Mouse (Mus musculus): ENCODE measurements around the gene Cdh23. TPM values are rescaled to one million over a fixed set of nuclear protein-coding genes. Genes with fewer than 3 reads are reported as not detected.

Cdh23 gene
- polyA plus RNA-seq, 2 experiments, result 0.73 to 2.7 TPM

DNA sequence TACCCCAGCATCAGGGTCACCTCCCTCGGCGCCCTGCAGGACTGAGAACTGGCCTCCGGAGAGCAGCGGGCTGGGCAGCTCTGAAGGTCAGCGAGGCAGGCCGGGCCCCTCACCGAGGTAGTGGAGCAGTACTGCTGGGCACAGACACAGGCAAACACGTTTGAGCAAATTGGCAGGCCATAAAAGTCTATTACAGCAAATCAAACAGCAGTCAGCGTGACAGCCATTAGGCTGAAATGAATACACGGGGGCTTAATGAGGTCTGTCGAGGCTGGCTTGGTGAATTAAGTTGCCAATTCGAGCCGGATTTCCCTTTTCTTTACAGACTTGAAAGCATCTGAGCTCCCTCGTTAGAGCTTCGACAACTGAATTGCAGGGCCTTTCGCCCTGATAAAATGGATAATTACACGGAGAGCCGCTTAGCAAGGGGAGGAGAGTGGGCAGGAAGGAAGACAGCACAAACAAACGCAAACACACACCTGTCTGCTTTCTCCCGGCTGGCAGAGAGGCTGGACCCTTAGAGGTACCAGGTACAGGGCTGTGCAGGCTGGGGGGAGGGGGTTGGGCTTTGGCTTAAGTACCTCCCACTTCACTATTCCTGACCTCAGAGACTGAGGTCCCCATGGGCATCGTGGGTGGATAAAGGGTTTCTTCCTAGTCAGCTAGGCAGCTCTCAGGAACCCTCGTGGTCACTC is 103.3 kb downstream of the Cdh23 start:
- ATAC-seq (ENCODE audit: low FRiP score, low read depth) (no peak), DNase-seq (ENCODE audit: low spot score) (no peak)
- Histone ChIP-seq H3K4me1 (ENCODE audit: control insufficient read depth, insufficient read depth, low read length) (peaks cover 5% of the 10 kb centered on the region; the same call in 1 of the 2 replicates), H3K4me3 (replicated peaks; ENCODE audit: low read length) (no peak overlapping the region), H3K27me3 (ENCODE audit: control insufficient read depth, insufficient read depth, low read length) (no peaks in the 10 kb centered on the region), H3K9ac (ENCODE audit: low read depth, low read length, severe bottlenecking) (no peak overlapping the region), H3K36me3 (ENCODE audit: control insufficient read depth, insufficient read depth, low read length) (no peaks in the 10 kb centered on the region), H3K4me2 (replicated peaks; ENCODE audit: low read depth, low read length, severe bottlenecking) (no peak overlapping the region), H3K27ac (replicated peaks; ENCODE audit: low read depth, low read length) (no peak overlapping the region), H3K9me3 (ENCODE audit: control insufficient read depth, low read length) (no peaks in the 10 kb centered on the region)
- TF ChIP-seq POLR2A (IDR thresholded peaks at IDR 0.05; ENCODE audit: borderline replicate concordance, extremely low read depth, insufficient read depth, insufficient read length), result no peak
- WGBS, result 4% methylated on average over 22 of the region's 22 CpGs

DNA sequence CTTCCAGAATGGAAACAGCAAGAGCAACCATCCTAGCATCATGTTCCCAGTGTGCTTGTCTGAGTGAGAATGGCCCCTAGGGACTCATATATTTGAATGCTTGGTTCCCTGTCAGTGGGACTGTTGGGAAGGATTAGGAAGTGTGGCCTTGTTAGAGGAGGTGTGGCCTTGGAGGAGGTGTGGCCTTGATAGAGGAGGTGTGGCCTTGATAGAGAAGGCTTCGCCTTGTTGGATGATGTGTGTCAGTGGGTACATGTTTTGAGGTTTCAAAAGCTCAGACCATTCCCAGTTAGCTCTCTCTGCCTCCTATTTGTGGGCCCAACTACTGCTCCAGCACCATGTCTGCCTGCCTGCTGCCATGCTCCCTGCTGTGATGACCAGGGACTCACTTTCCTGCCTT is 105.0 kb downstream of the Cdh23 start:
- no peak overlapping the region for H3K4me2 ChIP-seq (replicated peaks; ENCODE audit: low read depth, low read length, severe bottlenecking)
- H3K9me3 ChIP-seq (ENCODE audit: control insufficient read depth, low read length), result no peaks in the 10 kb centered on the region
- H3K27me3 ChIP-seq (ENCODE audit: control insufficient read depth, insufficient read depth, low read length), result no peaks in the 10 kb centered on the region
- no peak overlapping the region for H3K9ac ChIP-seq (ENCODE audit: low read depth, low read length, severe bottlenecking)
- 71% methylated on average over 1 of the region's 1 CpGs for WGBS
- no peaks in the 10 kb centered on the region for H3K36me3 ChIP-seq (ENCODE audit: control insufficient read depth, insufficient read depth, low read length)
- peaks cover 5% of the 10 kb centered on the region; the same call in 1 of the 2 replicates for H3K4me1 ChIP-seq (ENCODE audit: control insufficient read depth, insufficient read depth, low read length)
- no peak for TF ChIP-seq POLR2A (IDR thresholded peaks at IDR 0.05; ENCODE audit: borderline replicate concordance, extremely low read depth, insufficient read depth, insufficient read length)
- DNase-seq (ENCODE audit: low spot score), result no peak
- no peak overlapping the region for H3K4me3 ChIP-seq (replicated peaks; ENCODE audit: low read length)
- no peak overlapping the region for H3K27ac ChIP-seq (replicated peaks; ENCODE audit: low read depth, low read length)
- no peak for ATAC-seq (ENCODE audit: low FRiP score, low read depth)

DNA sequence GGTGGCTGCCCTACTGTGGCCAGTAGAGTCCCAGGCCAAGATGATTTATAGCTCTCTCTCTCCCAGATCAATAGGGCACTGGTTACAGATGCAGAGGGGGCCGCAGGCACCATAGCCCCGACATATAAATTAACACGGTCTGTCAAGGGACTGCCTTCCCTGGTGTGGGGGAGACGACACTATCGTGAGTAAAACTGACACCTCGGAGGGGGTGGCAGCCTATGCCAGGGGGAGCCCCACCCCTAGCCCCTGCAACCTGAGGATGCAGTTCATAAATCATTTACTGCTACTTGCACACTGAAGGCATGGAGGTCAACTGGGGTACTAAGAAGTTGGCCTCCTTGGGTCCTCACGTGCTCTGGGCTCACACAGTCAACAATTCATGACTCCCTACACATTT is 106.0 kb downstream of the Cdh23 start:
- Histone ChIP-seq H3K9me3 (ENCODE audit: control insufficient read depth, low read length) (no peaks in the 10 kb centered on the region), H3K4me1 (ENCODE audit: control insufficient read depth, insufficient read depth, low read length) (peaks cover 5% of the 10 kb centered on the region; the same call in 1 of the 2 replicates), H3K27ac (replicated peaks; ENCODE audit: low read depth, low read length) (no peak overlapping the region), H3K27me3 (ENCODE audit: control insufficient read depth, insufficient read depth, low read length) (no peaks in the 10 kb centered on the region), H3K9ac (ENCODE audit: low read depth, low read length, severe bottlenecking) (no peak overlapping the region), H3K4me3 (replicated peaks; ENCODE audit: low read length) (no peak overlapping the region), H3K36me3 (ENCODE audit: control insufficient read depth, insufficient read depth, low read length) (no peaks in the 10 kb centered on the region), H3K4me2 (replicated peaks; ENCODE audit: low read depth, low read length, severe bottlenecking) (no peak overlapping the region)
- ATAC-seq (ENCODE audit: low FRiP score, low read depth), result no peak
- 12% methylated on average over 7 of the region's 7 CpGs for WGBS
- DNase-seq (ENCODE audit: low spot score), result no peak
- no peak for TF ChIP-seq POLR2A (IDR thresholded peaks at IDR 0.05; ENCODE audit: borderline replicate concordance, extremely low read depth, insufficient read depth, insufficient read length)

DNA sequence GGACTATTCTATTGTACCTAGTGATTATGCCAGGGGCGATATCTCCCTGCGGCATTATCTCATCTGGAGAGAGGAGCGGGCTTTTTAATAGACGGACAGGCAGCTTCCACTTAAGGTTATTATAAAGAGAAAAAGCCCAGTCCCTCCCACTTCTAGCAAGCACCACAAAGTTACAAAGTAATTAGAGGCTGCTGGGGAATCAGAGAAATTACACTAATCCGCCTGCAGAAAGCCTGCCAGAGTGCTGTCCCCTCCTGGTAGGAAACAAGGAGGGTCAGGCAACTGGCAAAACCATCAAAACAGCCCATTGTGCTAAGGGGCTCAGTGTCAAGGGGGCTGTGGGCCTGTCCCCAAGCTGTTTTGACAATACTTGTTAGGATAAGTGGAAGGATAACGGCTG is 110.6 kb downstream of the Cdh23 start:
- Histone ChIP-seq H3K4me2 (replicated peaks; ENCODE audit: low read depth, low read length, severe bottlenecking) (no peak overlapping the region), H3K9me3 (ENCODE audit: control insufficient read depth, low read length) (no peaks in the 10 kb centered on the region), H3K9ac (ENCODE audit: low read depth, low read length, severe bottlenecking) (no peak overlapping the region), H3K27me3 (ENCODE audit: control insufficient read depth, insufficient read depth, low read length) (no peaks in the 10 kb centered on the region), H3K4me1 (ENCODE audit: control insufficient read depth, insufficient read depth, low read length) (no peaks in the 10 kb centered on the region), H3K36me3 (ENCODE audit: control insufficient read depth, insufficient read depth, low read length) (no peaks in the 10 kb centered on the region), H3K27ac (replicated peaks; ENCODE audit: low read depth, low read length) (no peak overlapping the region), H3K4me3 (replicated peaks; ENCODE audit: low read length) (no peak overlapping the region)
- DNase-seq (ENCODE audit: low spot score) (no peak), ATAC-seq (ENCODE audit: low FRiP score, low read depth) (no peak)
- no peak for TF ChIP-seq POLR2A (IDR thresholded peaks at IDR 0.05; ENCODE audit: borderline replicate concordance, extremely low read depth, insufficient read depth, insufficient read length)
- WGBS, result 43% methylated on average over 6 of the region's 6 CpGs

DNA sequence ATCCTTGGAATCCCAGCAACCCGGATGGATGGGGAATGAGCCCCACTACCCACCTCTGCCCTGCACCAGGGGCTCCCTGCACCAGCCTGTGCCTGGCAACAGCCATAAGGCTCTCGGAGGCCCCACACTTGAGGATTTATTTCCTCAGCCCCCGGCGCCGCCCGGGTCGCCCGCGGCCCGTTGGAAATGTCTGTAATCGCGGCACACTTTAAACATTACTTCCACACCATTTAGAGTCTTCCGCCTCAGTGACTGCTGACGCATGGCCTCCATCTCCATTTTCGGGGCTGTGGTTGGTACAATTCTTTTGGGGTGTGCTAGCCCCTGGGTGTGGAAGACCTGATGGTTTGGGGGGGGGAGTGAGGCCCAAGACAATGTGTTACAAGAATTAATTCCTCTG is 113.3 kb downstream of the Cdh23 start:
- Histone ChIP-seq H3K36me3 (ENCODE audit: control insufficient read depth, insufficient read depth, low read length) (no peaks in the 10 kb centered on the region), H3K9me3 (ENCODE audit: control insufficient read depth, low read length) (no peaks in the 10 kb centered on the region), H3K4me2 (replicated peaks; ENCODE audit: low read depth, low read length, severe bottlenecking) (no peak overlapping the region), H3K27me3 (ENCODE audit: control insufficient read depth, insufficient read depth, low read length) (no peaks in the 10 kb centered on the region), H3K4me1 (ENCODE audit: control insufficient read depth, insufficient read depth, low read length) (no peaks in the 10 kb centered on the region), H3K27ac (replicated peaks; ENCODE audit: low read depth, low read length) (no peak overlapping the region), H3K4me3 (replicated peaks; ENCODE audit: low read length) (no peak overlapping the region), H3K9ac (ENCODE audit: low read depth, low read length, severe bottlenecking) (no peak overlapping the region)
- WGBS, result 69% methylated on average over 15 of the region's 15 CpGs
- TF ChIP-seq POLR2A (IDR thresholded peaks at IDR 0.05; ENCODE audit: borderline replicate concordance, extremely low read depth, insufficient read depth, insufficient read length), result no peak
- ATAC-seq (ENCODE audit: low FRiP score, low read depth) (no peak), DNase-seq (ENCODE audit: low spot score) (no peak)

Measured in limb, embryonic 14.5 days (tissue).